Mouse (Mus musculus): ENCODE results near the gene Ube4a. TPM values are rescaled to one million over a fixed set of nuclear protein-coding genes. Genes with fewer than 3 reads are reported as not detected.

Gene Ube4a
- polyA plus RNA-seq, 1 experiment from 2014 or later, result 18.6 TPM

- Histone ChIP-seq H3K27ac (no peak overlapping the region), H3K9me3 (replicated peaks; ENCODE audit: low read length) (no peaks in the 10 kb centered on the region), H3K27me3 (ENCODE audit: insufficient read depth, low read length) (no peaks in the 10 kb centered on the region), H3K4me3 (replicated peaks; ENCODE audit: low read depth, low read length) (no peak overlapping the region), H3K9ac (ENCODE audit: low read depth, low read length) (no peak overlapping the region), H3K4me2 (ENCODE audit: low read length) (no peak overlapping the region), H3K36me3 (ENCODE audit: insufficient read depth, low read length) (no peaks in the 10 kb centered on the region), H3K4me1 (replicated peaks; ENCODE audit: insufficient read depth, low read length) (no peaks in the 10 kb centered on the region)
- 89% methylated on average over 3 of the region's 3 CpGs for WGBS
- DNase-seq (ENCODE audit: low spot score) (no peak), ATAC-seq (replicated peaks; ENCODE audit: low FRiP score, low read depth) (no peak)
- TF ChIP-seq CTCF (IDR thresholded peaks at IDR 0.05; ENCODE audit: low read depth), result no peak
Measured at GRCm38 (mm10) chr9:44982531-44982930, 17.1 kb upstream of the Ube4a start.

GRCm38 (mm10) chr9:44982081-44982480, 16.7 kb upstream of the Ube4a start:
- no peak overlapping the region for H3K4me2 ChIP-seq (ENCODE audit: low read length)
- 89% methylated on average over 8 of the region's 8 CpGs for WGBS

GRCm38 (mm10) chr9:44981676-44982075, 16.3 kb upstream of the Ube4a start, which contains the start of gene Cd3d:
TSS of gene Cd3d (plus strand) at chr9:44981786.
- 73% methylated on average over 4 of the region's 4 CpGs for WGBS
- Histone ChIP-seq H3K9ac (ENCODE audit: low read depth, low read length) (no peak within 1 kb of the TSS), H3K36me3 (ENCODE audit: insufficient read depth, low read length) (no peaks in the 10 kb centered on the region), H3K9me3 (replicated peaks; ENCODE audit: low read length) (no peaks in the 10 kb centered on the region), H3K4me1 (replicated peaks; ENCODE audit: insufficient read depth, low read length) (no peaks in the 10 kb centered on the region), H3K4me2 (ENCODE audit: low read length) (no peak within 1 kb of the TSS), H3K27me3 (ENCODE audit: insufficient read depth, low read length) (no peaks in the 10 kb centered on the region), H3K27ac (no peak within 1 kb of the TSS), H3K4me3 (replicated peaks; ENCODE audit: low read depth, low read length) (no peak within 1 kb of the TSS)
- ATAC-seq (replicated peaks; ENCODE audit: low FRiP score, low read depth), result no peak
- no peak for TF ChIP-seq CTCF (IDR thresholded peaks at IDR 0.05; ENCODE audit: low read depth)
- DNase-seq (ENCODE audit: low spot score), result no peak

More at GRCm38 (mm10) chr9:44982081-44982480, 16.7 kb upstream of the Ube4a start:
- no peak for ATAC-seq (replicated peaks; ENCODE audit: low FRiP score, low read depth)
- Histone ChIP-seq H3K4me1 (replicated peaks; ENCODE audit: insufficient read depth, low read length) (no peaks in the 10 kb centered on the region), H3K36me3 (ENCODE audit: insufficient read depth, low read length) (no peaks in the 10 kb centered on the region), H3K9me3 (replicated peaks; ENCODE audit: low read length) (no peaks in the 10 kb centered on the region), H3K27ac (no peak overlapping the region), H3K9ac (ENCODE audit: low read depth, low read length) (no peak overlapping the region), H3K27me3 (ENCODE audit: insufficient read depth, low read length) (no peaks in the 10 kb centered on the region), H3K4me3 (replicated peaks; ENCODE audit: low read depth, low read length) (no peak overlapping the region)
- no peak for DNase-seq (ENCODE audit: low spot score)
- no peak for TF ChIP-seq CTCF (IDR thresholded peaks at IDR 0.05; ENCODE audit: low read depth)

GRCm38 (mm10) chr9:44981104-44981503, 15.7 kb upstream of the Ube4a start:
- Histone ChIP-seq H3K36me3 (ENCODE audit: insufficient read depth, low read length) (no peaks in the 10 kb centered on the region), H3K4me2 (ENCODE audit: low read length) (no peak overlapping the region), H3K4me3 (replicated peaks; ENCODE audit: low read depth, low read length) (no peak overlapping the region), H3K27me3 (ENCODE audit: insufficient read depth, low read length) (no peaks in the 10 kb centered on the region), H3K4me1 (replicated peaks; ENCODE audit: insufficient read depth, low read length) (no peaks in the 10 kb centered on the region), H3K9me3 (replicated peaks; ENCODE audit: low read length) (no peaks in the 10 kb centered on the region), H3K27ac (no peak overlapping the region), H3K9ac (ENCODE audit: low read depth, low read length) (no peak overlapping the region)
- DNase-seq (ENCODE audit: low spot score) (no peak), ATAC-seq (replicated peaks; ENCODE audit: low FRiP score, low read depth) (no peak)
- no peak for TF ChIP-seq CTCF (IDR thresholded peaks at IDR 0.05; ENCODE audit: low read depth)
- 89% methylated on average over 2 of the region's 2 CpGs for WGBS

GRCm38 (mm10) chr9:44980242-44980641, 14.8 kb upstream of the Ube4a start, which contains the start of gene Cd3g:
TSS of gene Cd3g (minus strand) at chr9:44980431.
- Histone ChIP-seq H3K4me3 (replicated peaks; ENCODE audit: low read depth, low read length) (no peak within 1 kb of the TSS), H3K9me3 (replicated peaks; ENCODE audit: low read length) (no peaks in the 10 kb centered on the region), H3K36me3 (ENCODE audit: insufficient read depth, low read length) (no peaks in the 10 kb centered on the region), H3K27me3 (ENCODE audit: insufficient read depth, low read length) (no peaks in the 10 kb centered on the region), H3K4me1 (replicated peaks; ENCODE audit: insufficient read depth, low read length) (no peaks in the 10 kb centered on the region), H3K27ac (no peak within 1 kb of the TSS), H3K9ac (ENCODE audit: low read depth, low read length) (no peak within 1 kb of the TSS), H3K4me2 (ENCODE audit: low read length) (no peak within 1 kb of the TSS)
- ATAC-seq (replicated peaks; ENCODE audit: low FRiP score, low read depth), result no peak
- DNase-seq (ENCODE audit: low spot score), result no peak
- whole genome bisulfite sequencing, result 70% methylated on average over 3 of the region's 3 CpGs
- TF ChIP-seq CTCF (IDR thresholded peaks at IDR 0.05; ENCODE audit: low read depth), result no peak

- no peak overlapping the region for H3K4me2 ChIP-seq (ENCODE audit: low read length)
- H3K36me3 ChIP-seq (ENCODE audit: insufficient read depth, low read length), result no peaks in the 10 kb centered on the region
Measured at GRCm38 (mm10) chr9:44979806-44980205, 14.4 kb upstream of the Ube4a start.

GRCm38 (mm10) chr9:44977813-44978212, 12.4 kb upstream of the Ube4a start:
- Histone ChIP-seq H3K27me3 (ENCODE audit: insufficient read depth, low read length) (no peaks in the 10 kb centered on the region), H3K4me1 (replicated peaks; ENCODE audit: insufficient read depth, low read length) (no peaks in the 10 kb centered on the region), H3K9ac (ENCODE audit: low read depth, low read length) (no peak overlapping the region), H3K4me2 (ENCODE audit: low read length) (no peak overlapping the region), H3K36me3 (ENCODE audit: insufficient read depth, low read length) (no peaks in the 10 kb centered on the region), H3K4me3 (replicated peaks; ENCODE audit: low read depth, low read length) (no peak overlapping the region), H3K9me3 (replicated peaks; ENCODE audit: low read length) (no peaks in the 10 kb centered on the region), H3K27ac (no peak overlapping the region)
- no peak for ATAC-seq (replicated peaks; ENCODE audit: low FRiP score, low read depth)
- 75% methylated on average over 6 of the region's 6 CpGs for WGBS
- no peak for DNase-seq (ENCODE audit: low spot score)
- TF ChIP-seq CTCF (IDR thresholded peaks at IDR 0.05; ENCODE audit: low read depth), result no peak

More at GRCm38 (mm10) chr9:44979806-44980205, 14.4 kb upstream of the Ube4a start:
- WGBS, result 80% methylated on average over 7 of the region's 7 CpGs
- Histone ChIP-seq H3K4me3 (replicated peaks; ENCODE audit: low read depth, low read length) (no peak overlapping the region), H3K4me1 (replicated peaks; ENCODE audit: insufficient read depth, low read length) (no peaks in the 10 kb centered on the region), H3K9ac (ENCODE audit: low read depth, low read length) (no peak overlapping the region), H3K9me3 (replicated peaks; ENCODE audit: low read length) (no peaks in the 10 kb centered on the region), H3K27ac (no peak overlapping the region), H3K27me3 (ENCODE audit: insufficient read depth, low read length) (no peaks in the 10 kb centered on the region)
- DNase-seq (ENCODE audit: low spot score) (no peak), ATAC-seq (replicated peaks; ENCODE audit: low FRiP score, low read depth) (no peak)
- TF ChIP-seq CTCF (IDR thresholded peaks at IDR 0.05; ENCODE audit: low read depth), result no peak

All from kidney, postnatal 0 days (tissue).